Mouse (Mus musculus) CH12.LX (cell line): ENCODE measurements around the gene Gpr157. TPM values are rescaled to one million over a fixed set of nuclear protein-coding genes. Genes with fewer than 3 reads are reported as not detected.
A peak's percentile ranks its signal among the peaks of the same experiment; 100 is the strongest.

Source experiments
- DNase-seq: peaks from one replicate; pipeline ENCODE4 v3.0.0-alpha.2; 2013; ENCODE audit errors: extremely low read depth
- H3K27ac ChIP-seq: 2 replicates; pipeline ENCODE4 v1.5.1; 2012; ENCODE audit warnings: low read depth, mild to moderate bottlenecking, control low read depth, moderate library complexity; ENCODE audit not compliant: insufficient read depth
- H3K27me3 ChIP-seq: replicated peaks from 2 replicates; pipeline ENCODE3; 2012; ENCODE audit warnings: inconsistent platforms
- H3K36me3 ChIP-seq, 2 experiments: replicated peaks in 1 of 2; 2 replicates each; pipeline versions ENCODE3 to v1.6.1; 2012; ENCODE audit warnings: inconsistent platforms in 1 of 2, low read length in 1 of 2, mild to moderate bottlenecking in 1 of 2, mixed read lengths in 1 of 2, moderate library complexity in 1 of 2; ENCODE audit not compliant: control insufficient read depth in 1 of 2, insufficient read depth in 1 of 2
- H3K4me1 ChIP-seq, 2 experiments: 2 replicates each; pipeline ENCODE4 v1.6.1; 2012; ENCODE audit warnings: inconsistent platforms in 1 of 2, moderate library complexity in 1 of 2; ENCODE audit not compliant: insufficient read depth in 2 of 2, control insufficient read depth in 1 of 2
- H3K4me2 ChIP-seq: 2 replicates; pipeline ENCODE4 v1.6.1; 2012; ENCODE audit warnings: low read depth, mild to moderate bottlenecking, control low read depth; ENCODE audit not compliant: poor library complexity, insufficient read depth, severe bottlenecking
- H3K4me3 ChIP-seq, 3 experiments: fragments of 150-350 bp in 1 of 3; sonication (generic) in 1 of 3; replicated peaks in 1 of 3; 2 replicates each; pipeline versions ENCODE3 to v1.5.1; 2011 to 2012; ENCODE audit warnings: low read depth in 2 of 3, low read length in 2 of 3, mild to moderate bottlenecking in 2 of 3, moderate library complexity in 2 of 3, control low read depth in 1 of 3, improper control_type of control experiment in 1 of 3, inconsistent platforms in 1 of 3, mixed read lengths in 1 of 3; ENCODE audit not compliant: poor library complexity in 1 of 3
- H3K79me2 ChIP-seq: replicated peaks from 2 replicates; pipeline ENCODE4 v1.6.1; 2012; ENCODE audit warnings: mild to moderate bottlenecking, moderate library complexity; ENCODE audit not compliant: control insufficient read depth, poor library complexity, insufficient read depth, severe bottlenecking; ENCODE audit errors: extremely low read depth
- H3K9ac ChIP-seq: 2 replicates; pipeline ENCODE4 v1.6.1; 2012; ENCODE audit warnings: low read depth, mild to moderate bottlenecking, control low read depth, moderate library complexity; ENCODE audit not compliant: insufficient read depth
- H3K9me3 ChIP-seq: replicated peaks from 2 replicates; pipeline ENCODE3; 2012; ENCODE audit warnings: low read length, inconsistent platforms, mixed read lengths
- CHD1 ChIP-seq: IDR thresholded peaks from 2 replicates; pipeline ENCODE4 v1.6.1; 2012; ENCODE audit warnings: low read depth, low read length, improper control_type of control experiment, inconsistent platforms
- CTCF ChIP-seq, 2 experiments: IDR thresholded peaks in 1 of 2; conservative IDR thresholded peaks in 1 of 2; 2 replicates each; pipeline ENCODE4 v1.5.1; 2011 to 2012; ENCODE audit warnings: low read depth in 2 of 2, low read length in 2 of 2, improper control_type of control experiment in 1 of 2, inconsistent platforms in 1 of 2, mild to moderate bottlenecking in 1 of 2, moderate library complexity in 1 of 2
- EP300 ChIP-seq: IDR thresholded peaks from 2 replicates; pipeline ENCODE4 v1.6.1; 2011; ENCODE audit warnings: low read length, improper control_type of control experiment
- ETS1 ChIP-seq: conservative IDR thresholded peaks from 2 replicates; pipeline ENCODE4 v1.6.1; 2012; ENCODE audit warnings: low read depth, mild to moderate bottlenecking, inconsistent platforms, low read length, improper control_type of control experiment, moderate library complexity
- IRF4 ChIP-seq: IDR thresholded peaks from 2 replicates; pipeline ENCODE4 v1.6.1; 2014; ENCODE audit warnings: low read depth, mild to moderate bottlenecking, inconsistent platforms, low read length, improper control_type of control experiment
- MAFK ChIP-seq: IDR thresholded peaks from 2 replicates; pipeline ENCODE4 v1.6.1; 2011; ENCODE audit warnings: low read length, improper control_type of control experiment; ENCODE audit not compliant: insufficient replicate concordance
- MAX ChIP-seq: IDR thresholded peaks from 2 replicates; pipeline ENCODE4 v1.6.1; 2011; ENCODE audit warnings: low read length, improper control_type of control experiment
- MEF2A ChIP-seq: IDR thresholded peaks from 2 replicates; pipeline ENCODE4 v1.6.1; 2014; ENCODE audit warnings: low read depth, mild to moderate bottlenecking, inconsistent platforms, low read length, improper control_type of control experiment, borderline replicate concordance
- MXI1 ChIP-seq: IDR thresholded peaks from 2 replicates; pipeline ENCODE4 v1.6.1; 2011; ENCODE audit warnings: mild to moderate bottlenecking, low read depth, low read length, improper control_type of control experiment
- MYC ChIP-seq: IDR thresholded peaks from 2 replicates; pipeline ENCODE4 v1.6.1; 2011; ENCODE audit warnings: low read depth, mild to moderate bottlenecking, improper control_type of control experiment, low read length
- NELFE ChIP-seq: IDR thresholded peaks from 2 replicates; pipeline ENCODE4 v1.6.1; 2011; ENCODE audit warnings: low read depth, low read length, improper control_type of control experiment
- POLR2AphosphoS2 ChIP-seq: IDR thresholded peaks from 2 replicates; pipeline ENCODE4 v1.6.1; 2011; ENCODE audit warnings: low read depth, low read length, improper control_type of control experiment
- SMC3 ChIP-seq: IDR thresholded peaks from 2 replicates; pipeline ENCODE4 v1.6.1; 2011; ENCODE audit warnings: low read depth, low read length, improper control_type of control experiment
- TCF12 ChIP-seq: IDR thresholded peaks from 2 replicates; pipeline ENCODE4 v1.6.1; 2014; ENCODE audit warnings: low read depth, mild to moderate bottlenecking, inconsistent platforms, low read length, improper control_type of control experiment
- UBTF ChIP-seq: IDR thresholded peaks from 2 replicates; pipeline ENCODE4 v1.6.1; 2012; ENCODE audit warnings: low read depth, mild to moderate bottlenecking, inconsistent platforms, low read length, improper control_type of control experiment, moderate library complexity
- USF1 ChIP-seq: IDR thresholded peaks from 2 replicates; pipeline ENCODE4 v1.6.1; 2014; ENCODE audit warnings: low read depth, mild to moderate bottlenecking, inconsistent platforms, low read length, improper control_type of control experiment
- ZKSCAN1 ChIP-seq: IDR thresholded peaks from 2 replicates; pipeline ENCODE4 v1.6.1; 2012; ENCODE audit warnings: low read depth, inconsistent platforms, low read length, improper control_type of control experiment, borderline replicate concordance
- dilution Hi-C: fragments of 300-500 bp; cut with MboI; formaldehyde crosslinking; loops from 2 replicates; pipeline ENCODE4 v1.14.3; 2020; ENCODE audit warnings: low sequenced_read_pairs; ENCODE audit not compliant: extremely low pct_unique_long_range_greater_than_20kb, extremely low pct_ligation_motif_present
- in situ Hi-C: fragments of 300-500 bp; cut with MboI; formaldehyde crosslinking; loops from 3 replicates; pipeline ENCODE4 v1.14.3; 2019; ENCODE audit warnings: low sequenced_read_pairs, low pct_ligation_motif_present, low pct_unique_long_range_greater_than_20kb, mixed read lengths
- polyA plus RNA-seq: library from polyadenylated mRNA; unstranded; fragments of >175 nt; gene quantifications from 2 replicates; pipeline ENCODE4 v1.2.1, GENCODE M21; 2012; ENCODE audit warnings: low read depth; ENCODE audit not compliant: insufficient read length
- total RNA-seq, 2 experiments: library from RNA; depleted of rRNA; stranded (reverse); fragments of 300-350 nt in 1 of 2; fragments of >200 nt in 1 of 2; gene quantifications; 2 replicates each; pipeline ENCODE4 v1.2.3; 2012 to 2014

The Gpr157 gene
- total and polyA plus RNA-seq, 3 experiments, result 2.6 to 3.5 (median 2.8) TPM

DNA sequence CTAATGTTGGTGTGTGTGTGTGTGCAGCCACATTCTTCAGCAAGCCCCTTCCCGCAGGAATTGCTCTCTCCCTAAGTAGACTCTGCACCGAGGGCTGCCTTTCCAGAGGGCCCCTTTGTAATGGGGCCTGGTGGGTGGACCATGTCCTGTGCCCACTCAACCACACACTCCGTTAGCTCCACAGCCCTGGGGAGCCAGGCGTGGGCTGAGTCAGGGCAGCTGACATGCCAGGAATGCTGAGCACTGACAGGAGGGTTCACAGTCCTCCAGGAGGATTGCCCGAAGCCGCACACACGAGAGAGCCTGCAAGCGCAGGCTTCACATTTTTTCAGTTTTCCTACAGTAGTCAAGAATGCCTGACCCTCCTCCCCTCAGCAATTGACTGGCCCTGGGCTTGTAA is 17.0 kb upstream of the Gpr157 start:
- Histone ChIP-seq H3K9ac (no peak overlapping the region), H3K27ac (peak overlapping the region; percentile 4; the same call in 1 of the 2 replicates), H3K9me3 (no peaks in the 10 kb centered on the region), H3K4me3 (no peak overlapping the region), H3K4me1 (peaks cover 8 to 77% of the 10 kb centered on the region in 2 experiments), H3K79me2 (peaks cover 7% of the 10 kb centered on the region), H3K27me3 (no peaks in the 10 kb centered on the region), H3K36me3 (peaks cover 58 to 82% of the 10 kb centered on the region in 2 experiments), H3K4me2 (no peak overlapping the region)
- no peak for TF ChIP-seq CTCF (conservative IDR thresholded peaks at IDR 0.05 in 1 of 2, IDR thresholded peaks at IDR 0.05 in 1 of 2; ENCODE audit: low read depth in 2 of 2, low read length in 2 of 2)
- TF ChIP-seq USF1, result no peak
- no peak for TF ChIP-seq NELFE
- no peak for TF ChIP-seq TCF12
- no peak for TF ChIP-seq MYC
- TF ChIP-seq CHD1, result no peak
- no peak for TF ChIP-seq ETS1
- TF ChIP-seq MAX, result no peak
- TF ChIP-seq UBTF, result no peak
- TF ChIP-seq MAFK, result no peak
- TF ChIP-seq SMC3, result no peak
- TF ChIP-seq MEF2A, result no peak
- TF ChIP-seq MXI1, result no peak
- TF ChIP-seq IRF4, result no peak
- in situ Hi-C loops, result loop anchor here (5.0 kb wide), 1 partner anchor 33 kb away; no protein-coding TSS in a partner anchor
- DNase-seq, result no peak
- dilution Hi-C loops, result no loop called here

DNA sequence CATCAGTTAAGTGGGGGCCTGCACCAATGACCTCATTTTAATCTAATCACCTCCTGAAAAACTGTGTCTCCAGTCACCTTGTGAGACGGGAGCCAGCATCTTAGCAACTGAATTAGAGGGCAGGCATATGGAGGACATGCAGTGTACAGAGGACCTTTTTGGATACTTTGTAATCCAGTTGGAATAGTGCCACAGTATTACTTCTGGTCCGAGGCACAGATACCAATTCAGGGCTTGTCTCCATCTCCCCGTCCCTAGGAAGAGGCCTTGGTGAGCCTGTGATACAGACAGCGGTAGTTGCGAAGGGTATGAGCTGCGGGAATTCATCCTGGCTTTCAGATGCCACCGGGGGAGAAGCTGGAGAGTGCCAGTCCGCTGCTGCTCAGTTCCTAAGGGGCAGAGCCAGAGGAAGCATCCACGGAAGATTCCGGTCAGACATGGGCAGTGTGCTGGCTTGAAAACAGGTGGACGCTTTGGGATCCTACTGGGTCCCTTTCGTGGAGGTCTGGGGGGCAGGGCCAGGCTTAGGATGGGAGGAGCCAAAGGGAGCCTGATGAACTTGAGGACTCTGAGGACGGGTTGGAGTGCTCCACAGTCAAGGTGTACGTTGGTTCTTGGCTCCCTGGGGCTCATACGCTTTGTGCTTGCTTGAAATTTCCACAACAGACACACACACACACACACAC is 14.6 kb upstream of the Gpr157 start:
- no peak for TF ChIP-seq SMC3
- no peak for TF ChIP-seq EP300
- no peak for TF ChIP-seq ZKSCAN1
- TF ChIP-seq POLR2AphosphoS2, result peak; percentile 48; the same call in 1 of the 2 replicates
- TF ChIP-seq, all 38 proteins: peak for 1
- Histone ChIP-seq H3K27ac (peak overlapping the region; percentile 3; the same call in 1 of the 2 replicates), H3K79me2 (no peaks in the 10 kb centered on the region), H3K4me3 (no peak overlapping the region), H3K27me3 (no peaks in the 10 kb centered on the region), H3K4me2 (no peak overlapping the region), H3K9ac (no peak overlapping the region), H3K36me3 (peaks cover 36 to 63% of the 10 kb centered on the region in 2 experiments), H3K4me1 (peaks cover 8 to 71% of the 10 kb centered on the region in 2 experiments), H3K9me3 (no peaks in the 10 kb centered on the region)
- dilution Hi-C loops (no loop called here), in situ Hi-C loops (loop anchor here (5.0 kb wide), 1 partner anchor 35 kb away; no protein-coding TSS in a partner anchor)
- no peak for DNase-seq
